Mouse (Mus musculus): Measurements from ENCODE around the gene Sfrp5. TPM values are rescaled to one million over a fixed set of nuclear protein-coding genes. Genes with fewer than 3 reads are reported as not detected.

Sfrp5 gene
- total RNA-seq, 1 experiment from 2014 or later, result 0.20 TPM

GRCm38 (mm10) chr19:42209485-42209884 lies 7.4 kb upstream of the Sfrp5 start:
- ATAC-seq (replicated peaks in 1 of 2; ENCODE audit: insufficient read depth in 1 of 2, low FRiP score in 2 of 2, low TSS enrichment in 1 of 2, low read depth in 1 of 2, poor library complexity in 2 of 2, severe bottlenecking in 2 of 2), result no peak

GRCm38 (mm10) chr19:42205201-42205600 lies 3.1 kb upstream of the Sfrp5 start:
- ATAC-seq (replicated peaks in 1 of 2; ENCODE audit: insufficient read depth in 1 of 2, low FRiP score in 2 of 2, low TSS enrichment in 1 of 2, low read depth in 1 of 2, poor library complexity in 2 of 2, severe bottlenecking in 2 of 2), result no peak

GRCm38 (mm10) chr19:42204306-42204705 lies 2.3 kb upstream of the Sfrp5 start:
- no peak for ATAC-seq (replicated peaks in 1 of 2; ENCODE audit: insufficient read depth in 1 of 2, low FRiP score in 2 of 2, low TSS enrichment in 1 of 2, low read depth in 1 of 2, poor library complexity in 2 of 2, severe bottlenecking in 2 of 2)

GRCm38 (mm10) chr19:42202467-42202866 lies 415 bp upstream of the Sfrp5 start:
- ATAC-seq (replicated peaks in 1 of 2; ENCODE audit: insufficient read depth in 1 of 2, low FRiP score in 2 of 2, low TSS enrichment in 1 of 2, low read depth in 1 of 2, poor library complexity in 2 of 2, severe bottlenecking in 2 of 2), result no peak

- no peak for ATAC-seq (replicated peaks in 1 of 2; ENCODE audit: insufficient read depth in 1 of 2, low FRiP score in 2 of 2, low TSS enrichment in 1 of 2, low read depth in 1 of 2, poor library complexity in 2 of 2, severe bottlenecking in 2 of 2)
Measured at GRCm38 (mm10) chr19:42198026-42198425, 4.0 kb downstream of the Sfrp5 start.

- ATAC-seq (replicated peaks in 1 of 2; ENCODE audit: insufficient read depth in 1 of 2, low FRiP score in 2 of 2, low TSS enrichment in 1 of 2, low read depth in 1 of 2, poor library complexity in 2 of 2, severe bottlenecking in 2 of 2), result no peak
Measured at GRCm38 (mm10) chr19:42197066-42197465, 5.0 kb downstream of the Sfrp5 start.

- no peak for ATAC-seq (replicated peaks in 1 of 2; ENCODE audit: insufficient read depth in 1 of 2, low FRiP score in 2 of 2, low TSS enrichment in 1 of 2, low read depth in 1 of 2, poor library complexity in 2 of 2, severe bottlenecking in 2 of 2)
Measured at GRCm38 (mm10) chr19:42196378-42196777, 5.7 kb downstream of the Sfrp5 start.

GRCm38 (mm10) chr19:42193311-42193710 lies 8.7 kb downstream of the Sfrp5 start:
- no peak for ATAC-seq (replicated peaks in 1 of 2; ENCODE audit: insufficient read depth in 1 of 2, low FRiP score in 2 of 2, low TSS enrichment in 1 of 2, low read depth in 1 of 2, poor library complexity in 2 of 2, severe bottlenecking in 2 of 2)

GRCm38 (mm10) chr19:42190494-42190893 lies 11.6 kb downstream of the Sfrp5 start:
- ATAC-seq (replicated peaks in 1 of 2; ENCODE audit: insufficient read depth in 1 of 2, low FRiP score in 2 of 2, low TSS enrichment in 1 of 2, low read depth in 1 of 2, poor library complexity in 2 of 2, severe bottlenecking in 2 of 2), result peak; percentile 67 to 73

- 0 out of 4 replicates have a peak, but pooled peaks of 1 of the 2 experiments have one; percentile 38 for ATAC-seq (replicated peaks in 1 of 2; ENCODE audit: insufficient read depth in 1 of 2, low FRiP score in 2 of 2, low TSS enrichment in 1 of 2, low read depth in 1 of 2, poor library complexity in 2 of 2, severe bottlenecking in 2 of 2)
Measured at GRCm38 (mm10) chr19:42189735-42190134, 12.3 kb downstream of the Sfrp5 start.

- ATAC-seq (replicated peaks in 1 of 2; ENCODE audit: insufficient read depth in 1 of 2, low FRiP score in 2 of 2, low TSS enrichment in 1 of 2, low read depth in 1 of 2, poor library complexity in 2 of 2, severe bottlenecking in 2 of 2), result no peak
Measured at GRCm38 (mm10) chr19:42182673-42183072, 19.4 kb downstream of the Sfrp5 start.

- ATAC-seq (replicated peaks in 1 of 2; ENCODE audit: insufficient read depth in 1 of 2, low FRiP score in 2 of 2, low TSS enrichment in 1 of 2, low read depth in 1 of 2, poor library complexity in 2 of 2, severe bottlenecking in 2 of 2), result no peak
Measured at GRCm38 (mm10) chr19:42179356-42179755, 22.7 kb downstream of the Sfrp5 start.

GRCm38 (mm10) chr19:42177461-42177860 lies 24.6 kb downstream of the Sfrp5 start:
- 0 out of 4 replicates have a peak, but pooled peaks of 1 of the 2 experiments have one; percentile 4 for ATAC-seq (replicated peaks in 1 of 2; ENCODE audit: insufficient read depth in 1 of 2, low FRiP score in 2 of 2, low TSS enrichment in 1 of 2, low read depth in 1 of 2, poor library complexity in 2 of 2, severe bottlenecking in 2 of 2)

- peak; percentile 82 to 88 for ATAC-seq (replicated peaks in 1 of 2; ENCODE audit: insufficient read depth in 1 of 2, low FRiP score in 2 of 2, low TSS enrichment in 1 of 2, low read depth in 1 of 2, poor library complexity in 2 of 2, severe bottlenecking in 2 of 2)
Measured at GRCm38 (mm10) chr19:42176841-42177240, 25.2 kb downstream of the Sfrp5 start.

GRCm38 (mm10) chr19:42170025-42170969 lies 31.8 kb downstream of the Sfrp5 start:
- peak; percentile 91 to 93 for ATAC-seq (replicated peaks in 1 of 2; ENCODE audit: insufficient read depth in 1 of 2, low FRiP score in 2 of 2, low TSS enrichment in 1 of 2, low read depth in 1 of 2, poor library complexity in 2 of 2, severe bottlenecking in 2 of 2)

- ATAC-seq (replicated peaks in 1 of 2; ENCODE audit: insufficient read depth in 1 of 2, low FRiP score in 2 of 2, low TSS enrichment in 1 of 2, low read depth in 1 of 2, poor library complexity in 2 of 2, severe bottlenecking in 2 of 2), result no peak
Measured at GRCm38 (mm10) chr19:42169322-42169975, 32.6 kb downstream of the Sfrp5 start.

GRCm38 (mm10) chr19:42167489-42167888 lies 34.6 kb downstream of the Sfrp5 start:
- no peak for ATAC-seq (replicated peaks in 1 of 2; ENCODE audit: insufficient read depth in 1 of 2, low FRiP score in 2 of 2, low TSS enrichment in 1 of 2, low read depth in 1 of 2, poor library complexity in 2 of 2, severe bottlenecking in 2 of 2)

- ATAC-seq (replicated peaks in 1 of 2; ENCODE audit: insufficient read depth in 1 of 2, low FRiP score in 2 of 2, low TSS enrichment in 1 of 2, low read depth in 1 of 2, poor library complexity in 2 of 2, severe bottlenecking in 2 of 2), result no peak
Measured at GRCm38 (mm10) chr19:42166766-42167165, 35.3 kb downstream of the Sfrp5 start.

All from hematopoietic stem cell, adult 5-6 weeks (primary cell).